Mouse (Mus musculus) stomach, adult 2 months (tissue): ENCODE results near the gene Dnttip1. TPM values are rescaled to one million over a fixed set of nuclear protein-coding genes. Genes with fewer than 3 reads are reported as not detected.

Experiments used
- polyA plus RNA-seq: library from polyadenylated mRNA; depleted of rRNA; stranded (reverse); fragments of >200 nt; gene quantifications from 2 replicates; pipeline ENCODE4 v1.2.3, GENCODE M21; 2012; rRNA removed

Dnttip1 gene
- 9.0 and 25.3 TPM in 2 replicates for polyA plus RNA-seq

GRCm38 (mm10) chr2:164745843-164746479 lies at the start of gene Dnttip1, which contains the start of gene Wfdc3:
TSS of gene Dnttip1 (plus strand) at chr2:164745983.
TSS of gene Wfdc3 (minus strand) at chr2:164745931.

DNA sequence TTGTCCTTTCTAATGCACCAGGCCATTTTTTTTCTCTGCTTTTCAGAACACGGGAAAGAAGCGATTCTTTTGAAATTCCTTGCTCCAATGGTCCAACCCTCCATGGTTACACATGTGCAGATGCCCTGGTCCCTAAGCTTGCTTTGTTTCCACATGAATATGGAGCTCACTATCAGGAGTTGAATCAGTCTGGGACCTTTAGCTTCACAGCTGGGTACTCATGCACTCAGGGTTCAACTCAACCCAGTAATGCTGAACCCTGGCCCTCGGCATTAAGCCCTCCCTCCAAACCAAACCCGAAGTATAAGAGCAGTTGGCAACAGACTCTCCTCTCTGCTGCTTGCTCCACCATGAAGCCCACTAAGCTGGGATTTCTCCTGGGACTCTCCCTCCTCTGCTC lies 47.6 kb upstream of the Dnttip1 start, which contains the start of gene Spint4:
Spint4 (plus strand) TSS at position 301 of the 400 bp plus-strand sequence.

GRCm38 (mm10) chr2:164715005-164715404 lies 30.8 kb upstream of the Dnttip1 start, which contains the start of gene Spint5:
TSS of gene Spint5 (plus strand) at chr2:164715305.

GRCm38 (mm10) chr2:164769258-164770037 lies 23.7 kb downstream of the Dnttip1 start, which contains the start of gene Ube2c:
TSS of gene Ube2c (plus strand) at chr2:164769898.

GRCm38 (mm10) chr2:164779481-164780086 lies 33.8 kb downstream of the Dnttip1 start, which contains the start of gene Tnnc2:
TSS of gene Tnnc2 (minus strand) at chr2:164779967.

DNA sequence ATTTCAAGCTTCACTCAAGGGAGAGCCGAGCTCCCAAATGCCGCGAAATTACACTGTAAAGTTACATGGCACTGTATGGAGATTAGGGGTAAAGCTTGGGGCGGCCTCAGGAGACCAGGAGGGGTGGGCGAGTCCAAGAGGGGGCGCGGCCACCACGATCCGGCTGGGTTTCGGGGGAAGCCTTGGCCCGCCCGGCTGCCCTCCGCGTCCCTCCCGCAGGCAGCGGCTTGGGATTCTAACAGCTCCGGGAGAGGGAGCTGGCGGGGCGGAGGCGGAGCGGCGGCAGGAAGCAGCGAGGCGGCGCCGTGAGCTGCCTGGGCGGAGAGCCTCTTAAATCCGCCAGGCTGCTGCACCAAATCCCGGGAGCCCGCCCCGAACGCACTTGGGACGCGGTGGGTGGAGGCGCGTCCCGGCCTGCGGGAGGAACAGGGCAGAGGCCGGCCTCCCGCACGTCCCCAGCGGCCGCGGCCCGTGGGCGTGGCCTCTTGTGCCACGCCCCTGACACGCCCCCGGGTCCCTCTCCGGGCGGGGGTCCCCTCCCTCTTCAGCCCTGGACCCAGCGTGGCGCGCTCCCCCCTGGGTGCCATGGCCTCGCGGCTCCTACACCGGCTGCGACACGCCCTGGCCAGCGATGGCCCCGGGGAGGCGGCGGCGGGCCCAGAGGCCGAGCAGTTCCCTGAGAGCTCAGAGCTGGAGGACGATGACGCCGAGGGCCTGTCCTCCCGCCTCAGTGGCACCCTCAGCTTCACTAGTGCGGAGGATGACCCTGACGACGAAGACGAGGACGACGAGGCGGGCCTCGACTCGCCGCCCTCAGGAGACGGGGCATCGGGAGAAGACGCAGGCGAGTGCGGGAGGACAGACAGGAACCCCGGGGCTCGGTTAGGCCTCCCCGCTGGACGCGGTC lies 40.0 kb downstream of the Dnttip1 start, which contains the start of gene Snx21:
Snx21 (plus strand) TSS at position 343 of the 907 bp plus-strand sequence.

DNA sequence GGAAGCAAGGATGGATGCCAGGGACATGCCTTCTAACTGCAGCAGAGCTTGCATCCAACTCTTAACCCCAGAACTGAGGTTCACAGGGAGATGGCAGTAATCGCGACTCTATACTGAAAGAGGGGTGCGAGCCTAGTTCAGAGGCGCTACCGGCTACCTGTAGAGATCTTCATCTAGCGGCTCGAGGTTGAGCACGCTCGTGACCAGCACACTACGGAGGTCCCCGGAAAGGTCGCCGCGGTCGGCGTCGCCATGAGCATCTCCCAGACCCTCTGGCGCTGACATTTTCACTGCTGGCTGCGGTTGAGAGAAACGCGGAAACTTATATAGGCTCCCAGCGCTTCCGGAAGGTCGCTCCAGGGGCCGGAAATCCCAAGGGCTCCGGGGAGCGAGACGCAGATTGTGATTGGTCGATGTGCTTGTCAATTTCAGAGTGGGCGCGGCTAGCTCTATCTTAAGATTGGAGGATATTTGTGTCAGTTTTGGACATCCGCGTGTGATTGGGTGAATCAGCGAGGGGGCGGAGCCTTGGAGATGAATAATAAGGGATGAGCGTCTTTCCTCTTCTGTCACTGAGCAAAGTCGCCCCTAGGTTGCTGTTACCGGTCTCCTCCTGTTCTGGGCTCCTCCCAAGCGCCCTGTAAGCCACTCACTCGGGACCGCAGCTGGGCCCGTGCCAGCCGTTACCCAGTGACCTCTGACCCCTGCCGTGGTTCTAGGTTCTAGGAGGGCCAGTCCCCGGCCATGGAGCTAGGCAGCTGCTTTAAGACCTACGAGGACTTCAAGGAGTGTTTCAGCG lies 58.9 kb downstream of the Dnttip1 start, which contains the start of the genes Acot8 and Zswim3:
Acot8 (minus strand) TSS at position 350 of the 799 bp plus-strand sequence.
Zswim3 (plus strand) TSS at position 566 of the 799 bp plus-strand sequence.

Other genes with a start within 250 kb of the Dnttip1 start
- gene Pigt, start 248.5 kb upstream of the Dnttip1 start, polyA plus RNA-seq = 90.3 and 138 TPM in 2 replicates
- gene Wfdc2, start 183.6 kb upstream of the Dnttip1 start, polyA plus RNA-seq = 41.0 and 51.1 TPM in 2 replicates
- gene Spint3, start 172.5 kb upstream of the Dnttip1 start, polyA plus RNA-seq = 0.43 TPM in 1 of 2 replicates, not detected in the other
- gene Wfdc6a, start 160.5 kb upstream of the Dnttip1 start, polyA plus RNA-seq = 0.08 and 0.14 TPM in 2 replicates
- 0.19 TPM in 1 of 2 replicates, not detected in the other for gene Eppin, start 152.4 kb upstream of the Dnttip1 start, polyA plus RNA-seq
- gene Wfdc6b, start 132.5 kb upstream of the Dnttip1 start, polyA plus RNA-seq = 0.11 TPM in 1 of 2 replicates, not detected in the other
- gene Wfdc8, start 132.4 kb upstream of the Dnttip1 start, polyA plus RNA-seq = 0.26 TPM in 1 of 2 replicates, not detected in the other
- gene Wfdc16, start 107.2 kb upstream of the Dnttip1 start, polyA plus RNA-seq = 0.09 TPM in 1 of 2 replicates, not detected in the other
- 0.30 and 3.4 TPM in 2 replicates for gene Wfdc10, start 89.9 kb upstream of the Dnttip1 start, polyA plus RNA-seq
- not detected in 2 replicates for gene Wfdc9, start 89.4 kb upstream of the Dnttip1 start, polyA plus RNA-seq
- not detected in 2 replicates for gene Wfdc11, start 71.9 kb upstream of the Dnttip1 start, polyA plus RNA-seq
- 0.75 and 2.0 TPM in 2 replicates for gene Wfdc13, start 60.9 kb upstream of the Dnttip1 start, polyA plus RNA-seq
- gene Spint4, start 47.5 kb upstream of the Dnttip1 start, polyA plus RNA-seq = 0.20 TPM in 1 of 2 replicates, not detected in the other
- not detected in 2 replicates for gene Spint5, start 30.7 kb upstream of the Dnttip1 start, polyA plus RNA-seq
- gene Wfdc3, start 52 bp upstream of the Dnttip1 start, polyA plus RNA-seq = 0.22 TPM in 1 of 2 replicates, not detected in the other
- 31.9 and 34.3 TPM in 2 replicates for gene Ube2c, start 23.9 kb downstream of the Dnttip1 start, polyA plus RNA-seq
- 33.7 and 34.0 TPM in 2 replicates for gene Tnnc2, start 34.0 kb downstream of the Dnttip1 start, polyA plus RNA-seq
- 15.0 and 20.3 TPM in 2 replicates for gene Snx21, start 39.8 kb downstream of the Dnttip1 start, polyA plus RNA-seq
- gene Acot8, start 58.9 kb downstream of the Dnttip1 start, polyA plus RNA-seq = 37.1 and 48.4 TPM in 2 replicates
- gene Zswim3, start 59.1 kb downstream of the Dnttip1 start, polyA plus RNA-seq = 0.58 and 1.1 TPM in 2 replicates
- gene Zswim1, start 76.7 kb downstream of the Dnttip1 start, polyA plus RNA-seq = 8.0 and 8.1 TPM in 2 replicates
- gene Spata25, start 82.6 kb downstream of the Dnttip1 start, polyA plus RNA-seq = not detected in 2 replicates
- gene Ctsa, start 86.9 kb downstream of the Dnttip1 start, polyA plus RNA-seq = 97.4 and 104 TPM in 2 replicates
- 3.4 and 4.2 TPM in 2 replicates for gene Neurl2, start 87.5 kb downstream of the Dnttip1 start, polyA plus RNA-seq
- gene Pltp, start 111.7 kb downstream of the Dnttip1 start, polyA plus RNA-seq = 43.0 and 47.2 TPM in 2 replicates
- 30.9 and 37.6 TPM in 2 replicates for gene Pcif1, start 133.3 kb downstream of the Dnttip1 start, polyA plus RNA-seq
- 16.7 and 17.1 TPM in 2 replicates for gene Zfp335, start 165.8 kb downstream of the Dnttip1 start, polyA plus RNA-seq
- gene Mmp9, start 194.8 kb downstream of the Dnttip1 start, polyA plus RNA-seq = 1.9 and 3.6 TPM in 2 replicates
- 0.30 and 0.47 TPM in 2 replicates for gene Slc12a5, start 214.8 kb downstream of the Dnttip1 start, polyA plus RNA-seq